Comparison of ENCODE assay signal across 10 mouse cellular contexts in genomic region chr6:52162611-52163365, GRCm38 (mm10). TPM values are rescaled to one million over a fixed set of nuclear protein-coding genes. Genes with fewer than 3 reads are reported as not detected.
DNase-seq lines count a peak whose midpoint lies in the region; ATAC-seq and TF ChIP-seq lines count a peak whose summit lies in the region.
"Had no signal": no experiment of that assay in that cellular context is flagged by ENCODE, and none has a peak within 500 bp of the region (broad histone marks: within the 10 kb centered on the region; RNA-seq: fewer than 3 reads in every experiment).

No protein-coding gene starts in this region.

- DNase-seq in forebrain, embryonic 11.5 days (ENCODE audit: low spot score) = peak; percentile 60
- DNase-seq in lung, postnatal 0 days (ENCODE audit: low spot score) = peak; percentile 23
- no peak for DNase-seq in lung, postnatal 36 days
- no peak for DNase-seq in right cerebral cortex, postnatal 4 days
- no peak for DNase-seq in left cerebral cortex, postnatal 36 days (ENCODE audit: low spot score in 2 of 2)
- DNase-seq: thymus, adult 2 months had no signal

- WGBS in forebrain, embryonic 11.5 days = under 1% methylated on average over 14 of the region's 14 CpGs
- 2% methylated on average over 14 of the region's 14 CpGs for whole genome bisulfite sequencing in forebrain, embryonic 13.5 days
- 14% methylated on average over 14 of the region's 14 CpGs for WGBS in lung, postnatal 0 days
- 40% methylated on average over 14 of the region's 14 CpGs for WGBS in intestine, embryonic 15.5 days
- 12% methylated on average over 14 of the region's 14 CpGs for WGBS in stomach, embryonic 14.5 days

- no peaks in the 10 kb centered on the region for H3K9me3 ChIP-seq in forebrain, embryonic 11.5 days (ENCODE audit: control insufficient read depth, low read length)
- no peaks in the 10 kb centered on the region for H3K9me3 ChIP-seq in forebrain, embryonic 13.5 days (replicated peaks)
- H3K9me3 ChIP-seq in lung, postnatal 0 days (ENCODE audit: low read length) = no peaks in the 10 kb centered on the region
- H3K9me3 ChIP-seq in intestine, embryonic 15.5 days = no peaks in the 10 kb centered on the region
- no peaks in the 10 kb centered on the region for H3K9me3 ChIP-seq in stomach, embryonic 14.5 days (ENCODE audit: control insufficient read depth, low read depth, low read length)

- no peak overlapping the region for H3K4me3 ChIP-seq in forebrain, embryonic 11.5 days (ENCODE audit: low read depth, low read length)
- H3K4me3 ChIP-seq in forebrain, embryonic 13.5 days = no peak overlapping the region
- peak overlapping the region; percentile 54 for H3K4me3 ChIP-seq in lung, postnatal 0 days (ENCODE audit: low read depth, low read length)
- H3K4me3 ChIP-seq in intestine, embryonic 15.5 days (replicated peaks) = peak overlapping the region; percentile 49
- H3K4me3 ChIP-seq in stomach, embryonic 14.5 days (ENCODE audit: low read depth, low read length) = peak overlapping the region; percentile 78

- peaks cover 96% of the 10 kb centered on the region for H3K27me3 ChIP-seq in forebrain, embryonic 11.5 days (ENCODE audit: control insufficient read depth, insufficient read depth, low read length)
- peaks cover 99% of the 10 kb centered on the region for H3K27me3 ChIP-seq in forebrain, embryonic 13.5 days
- peaks cover 8% of the 10 kb centered on the region; the same call in 1 of the 2 replicates for H3K27me3 ChIP-seq in lung, postnatal 0 days (replicated peaks; ENCODE audit: insufficient read depth, low read length)
- H3K27me3 ChIP-seq in intestine, embryonic 15.5 days (replicated peaks) = peaks cover 15% of the 10 kb centered on the region
- no peaks in the 10 kb centered on the region for H3K27me3 ChIP-seq in stomach, embryonic 14.5 days (ENCODE audit: control insufficient read depth, insufficient read depth, low read length)

- no peak overlapping the region for H3K4me2 ChIP-seq in forebrain, embryonic 11.5 days (ENCODE audit: low read depth, low read length, severe bottlenecking)
- H3K4me2 ChIP-seq in forebrain, embryonic 13.5 days = no peak overlapping the region
- peak overlapping the region; percentile 70 for H3K4me2 ChIP-seq in lung, postnatal 0 days (replicated peaks; ENCODE audit: low read depth, low read length)
- peak overlapping the region; percentile 71 for H3K4me2 ChIP-seq in intestine, embryonic 15.5 days (replicated peaks)
- peak overlapping the region; percentile 61 for H3K4me2 ChIP-seq in stomach, embryonic 14.5 days (replicated peaks; ENCODE audit: low read depth, low read length)

- no peak for ATAC-seq in forebrain, embryonic 11.5 days (replicated peaks; ENCODE audit: low FRiP score)
- ATAC-seq in forebrain, embryonic 13.5 days = no peak
- no peak for ATAC-seq in lung, postnatal 0 days
- no peak for ATAC-seq in intestine, embryonic 15.5 days
- ATAC-seq in stomach, embryonic 14.5 days (ENCODE audit: insufficient number of reproducible peaks, insufficient read depth, low FRiP score, low read depth) = no peak
- ATAC-seq: activated CD4-positive, CD25-positive, alpha-beta regulatory T cell, adult 4 months had no signal

- H3K36me3 ChIP-seq in forebrain, embryonic 11.5 days (ENCODE audit: control insufficient read depth, insufficient read depth, low read length) = no peaks in the 10 kb centered on the region
- H3K36me3 ChIP-seq in forebrain, embryonic 13.5 days (ENCODE audit: poor library complexity, severe bottlenecking) = no peaks in the 10 kb centered on the region
- H3K36me3 ChIP-seq in lung, postnatal 0 days (ENCODE audit: insufficient read depth, low read length) = no peaks in the 10 kb centered on the region
- H3K36me3 ChIP-seq in intestine, embryonic 15.5 days = no peaks in the 10 kb centered on the region
- no peaks in the 10 kb centered on the region for H3K36me3 ChIP-seq in stomach, embryonic 14.5 days (ENCODE audit: control insufficient read depth, insufficient read depth, low read length)

- TF ChIP-seq EP300 in lung, postnatal 0 days (IDR thresholded peaks at IDR 0.05) = no peak

- no peak overlapping the region for H3K27ac ChIP-seq in forebrain, embryonic 11.5 days (ENCODE audit: low read depth, low read length)
- H3K27ac ChIP-seq in forebrain, embryonic 13.5 days = no peak overlapping the region
- peak overlapping the region; percentile 79 for H3K27ac ChIP-seq in lung, postnatal 0 days (ENCODE audit: low read length)
- H3K27ac ChIP-seq in intestine, embryonic 15.5 days = peak overlapping the region; percentile 87
- peak overlapping the region; percentile 98 for H3K27ac ChIP-seq in stomach, embryonic 14.5 days (ENCODE audit: low read length)

- peaks cover 9% of the 10 kb centered on the region for H3K4me1 ChIP-seq in forebrain, embryonic 11.5 days (replicated peaks; ENCODE audit: control insufficient read depth, insufficient read depth, low read length)
- peaks cover 17% of the 10 kb centered on the region for H3K4me1 ChIP-seq in forebrain, embryonic 13.5 days
- H3K4me1 ChIP-seq in lung, postnatal 0 days (ENCODE audit: insufficient read depth, low read depth, low read length) = 0 out of 2 replicates have a peak, but pooled peaks cover 4% of the 10 kb centered on the region
- H3K4me1 ChIP-seq in intestine, embryonic 15.5 days (replicated peaks) = peaks cover 38% of the 10 kb centered on the region
- H3K4me1 ChIP-seq in stomach, embryonic 14.5 days (ENCODE audit: control insufficient read depth, insufficient read depth, low read length) = peaks cover 11% of the 10 kb centered on the region

- TF ChIP-seq CTCF in lung, postnatal 0 days (IDR thresholded peaks at IDR 0.05) = no peak

- H3K9ac ChIP-seq in forebrain, embryonic 11.5 days (ENCODE audit: low read length) = no peak overlapping the region
- H3K9ac ChIP-seq in forebrain, embryonic 13.5 days = no peak overlapping the region
- H3K9ac ChIP-seq in lung, postnatal 0 days (replicated peaks; ENCODE audit: low read depth) = peak overlapping the region; percentile 50
- H3K9ac ChIP-seq in intestine, embryonic 15.5 days = peak overlapping the region; percentile 62
- H3K9ac ChIP-seq in stomach, embryonic 14.5 days (replicated peaks; ENCODE audit: low read depth, low read length) = peak overlapping the region; percentile 78

- intact Hi-C loops in left cerebral cortex, postnatal 36 days (cut with DNase I) = loop anchor here (5.0 kb wide), 1 partner anchor 985 kb away; no protein-coding TSS in a partner anchor

RNA-seq across cellular contexts. Expression of gene Hoxa2, which starts 1.8 kb away (rescaled TPM):
- polyA plus RNA-seq in forebrain, embryonic 11.5 days (2014; fragmentation: Nextera tagmentation; extraction: Ambion mirVana) = not detected in 2 replicates
- not detected in 2 replicates for polyA plus RNA-seq in forebrain, embryonic 13.5 days (2015; fragmentation: Nextera tagmentation; extraction: Ambion mirVana)
- 7.2 and 8.2 TPM in 2 replicates for polyA plus RNA-seq in lung, postnatal 0 days (2015; fragmentation: Nextera tagmentation; extraction: Ambion mirVana)
- polyA plus RNA-seq in intestine, embryonic 15.5 days (2015; fragmentation: Nextera tagmentation; extraction: Ambion mirVana) = 7.4 and 8.6 TPM in 2 replicates
- 17.4 and 18.5 TPM in 2 replicates for polyA plus RNA-seq in stomach, embryonic 14.5 days (2014; fragmentation: Nextera tagmentation; extraction: Ambion mirVana)
- not detected for total RNA-seq in left cerebral cortex, postnatal 36 days (2021)
- polyA plus RNA-seq: activated CD4-positive, CD25-positive, alpha-beta regulatory T cell, adult 4 months had no signal

RNA-seq across cellular contexts. Expression of gene Hoxa1, which starts 4.7 kb away (rescaled TPM):
- 0.43 TPM in 1 of 2 replicates, not detected in the other for polyA plus RNA-seq in forebrain, embryonic 11.5 days (2014; fragmentation: Nextera tagmentation; extraction: Ambion mirVana)
- not detected in 2 replicates for polyA plus RNA-seq in forebrain, embryonic 13.5 days (2015; fragmentation: Nextera tagmentation; extraction: Ambion mirVana)
- polyA plus RNA-seq in lung, postnatal 0 days (2015; fragmentation: Nextera tagmentation; extraction: Ambion mirVana) = 0.65 and 1.0 TPM in 2 replicates
- polyA plus RNA-seq in intestine, embryonic 15.5 days (2015; fragmentation: Nextera tagmentation; extraction: Ambion mirVana) = 0.86 and 1.2 TPM in 2 replicates
- 2.1 and 3.0 TPM in 2 replicates for polyA plus RNA-seq in stomach, embryonic 14.5 days (2014; fragmentation: Nextera tagmentation; extraction: Ambion mirVana)
- total RNA-seq in left cerebral cortex, postnatal 36 days (2021) = not detected
- polyA plus RNA-seq: activated CD4-positive, CD25-positive, alpha-beta regulatory T cell, adult 4 months had no signal

RNA-seq across cellular contexts. Expression of gene 5730596B20Rik, which starts 14.5 kb away (rescaled TPM):
- not detected in 2 replicates for polyA plus RNA-seq in forebrain, embryonic 11.5 days (2014; fragmentation: Nextera tagmentation; extraction: Ambion mirVana)
- polyA plus RNA-seq in forebrain, embryonic 13.5 days (2015; fragmentation: Nextera tagmentation; extraction: Ambion mirVana) = not detected in 2 replicates
- polyA plus RNA-seq in lung, postnatal 0 days (2015; fragmentation: Nextera tagmentation; extraction: Ambion mirVana) = 1.5 and 1.6 TPM in 2 replicates
- 1.9 and 2.0 TPM in 2 replicates for polyA plus RNA-seq in intestine, embryonic 15.5 days (2015; fragmentation: Nextera tagmentation; extraction: Ambion mirVana)
- polyA plus RNA-seq in stomach, embryonic 14.5 days (2014; fragmentation: Nextera tagmentation; extraction: Ambion mirVana) = 4.4 and 4.7 TPM in 2 replicates
- total RNA-seq in left cerebral cortex, postnatal 36 days (2021) = not detected
- polyA plus RNA-seq: activated CD4-positive, CD25-positive, alpha-beta regulatory T cell, adult 4 months had no signal

RNA-seq across cellular contexts. Expression of gene Hoxa4, which starts 28.8 kb away (rescaled TPM):
- not detected in 2 replicates for polyA plus RNA-seq in forebrain, embryonic 11.5 days (2014; fragmentation: Nextera tagmentation; extraction: Ambion mirVana)
- polyA plus RNA-seq in forebrain, embryonic 13.5 days (2015; fragmentation: Nextera tagmentation; extraction: Ambion mirVana) = not detected in 2 replicates
- 3.7 and 3.9 TPM in 2 replicates for polyA plus RNA-seq in lung, postnatal 0 days (2015; fragmentation: Nextera tagmentation; extraction: Ambion mirVana)
- polyA plus RNA-seq in intestine, embryonic 15.5 days (2015; fragmentation: Nextera tagmentation; extraction: Ambion mirVana) = 3.7 and 4.5 TPM in 2 replicates
- polyA plus RNA-seq in stomach, embryonic 14.5 days (2014; fragmentation: Nextera tagmentation; extraction: Ambion mirVana) = 6.7 and 6.8 TPM in 2 replicates
- total RNA-seq in left cerebral cortex, postnatal 36 days (2021) = not detected
- polyA plus RNA-seq: activated CD4-positive, CD25-positive, alpha-beta regulatory T cell, adult 4 months had no signal

RNA-seq across cellular contexts. Expression of gene Hoxa5, which starts 41.6 kb away (rescaled TPM):
- not detected in 2 replicates for polyA plus RNA-seq in forebrain, embryonic 11.5 days (2014; fragmentation: Nextera tagmentation; extraction: Ambion mirVana)
- polyA plus RNA-seq in forebrain, embryonic 13.5 days (2015; fragmentation: Nextera tagmentation; extraction: Ambion mirVana) = not detected in 2 replicates
- polyA plus RNA-seq in lung, postnatal 0 days (2015; fragmentation: Nextera tagmentation; extraction: Ambion mirVana) = 39.7 and 40.3 TPM in 2 replicates
- polyA plus RNA-seq in intestine, embryonic 15.5 days (2015; fragmentation: Nextera tagmentation; extraction: Ambion mirVana) = 22.9 and 25.1 TPM in 2 replicates
- polyA plus RNA-seq in stomach, embryonic 14.5 days (2014; fragmentation: Nextera tagmentation; extraction: Ambion mirVana) = 24.4 and 27.1 TPM in 2 replicates
- not detected for total RNA-seq in left cerebral cortex, postnatal 36 days (2021)
- polyA plus RNA-seq: activated CD4-positive, CD25-positive, alpha-beta regulatory T cell, adult 4 months had no signal

Comparison
In these comparisons a context has a peak if more than half of its experiments do, and no peak if none do; other contexts are left out.
1. DNase-seq: peak in forebrain, embryonic 11.5 days (single experiment) and lung, postnatal 0 days (single experiment); none in lung, postnatal 36 days (single experiment), right cerebral cortex, postnatal 4 days (single experiment) and left cerebral cortex, postnatal 36 days (0 of 2).
2. H3K27ac ChIP-seq: peak in lung, postnatal 0 days (single experiment), intestine, embryonic 15.5 days (single experiment) and stomach, embryonic 14.5 days (single experiment); none in forebrain, embryonic 11.5 days (single experiment) and forebrain, embryonic 13.5 days (single experiment).
3. H3K4me2 ChIP-seq: peak in lung, postnatal 0 days (single experiment), intestine, embryonic 15.5 days (single experiment) and stomach, embryonic 14.5 days (single experiment); none in forebrain, embryonic 11.5 days (single experiment) and forebrain, embryonic 13.5 days (single experiment).
4. H3K4me3 ChIP-seq: peak in lung, postnatal 0 days (single experiment), intestine, embryonic 15.5 days (single experiment) and stomach, embryonic 14.5 days (single experiment); none in forebrain, embryonic 11.5 days (single experiment) and forebrain, embryonic 13.5 days (single experiment).
5. H3K9ac ChIP-seq: peak in lung, postnatal 0 days (single experiment), intestine, embryonic 15.5 days (single experiment) and stomach, embryonic 14.5 days (single experiment); none in forebrain, embryonic 11.5 days (single experiment) and forebrain, embryonic 13.5 days (single experiment).